Mouse (Mus musculus): ENCODE results near the gene Mrrf. TPM values are rescaled to one million over a fixed set of nuclear protein-coding genes. Genes with fewer than 3 reads are reported as not detected.

Gene Mrrf
- total and polyA plus RNA-seq, 2 experiments from 2014 or later = 29.7 to 38.5 TPM

DNA sequence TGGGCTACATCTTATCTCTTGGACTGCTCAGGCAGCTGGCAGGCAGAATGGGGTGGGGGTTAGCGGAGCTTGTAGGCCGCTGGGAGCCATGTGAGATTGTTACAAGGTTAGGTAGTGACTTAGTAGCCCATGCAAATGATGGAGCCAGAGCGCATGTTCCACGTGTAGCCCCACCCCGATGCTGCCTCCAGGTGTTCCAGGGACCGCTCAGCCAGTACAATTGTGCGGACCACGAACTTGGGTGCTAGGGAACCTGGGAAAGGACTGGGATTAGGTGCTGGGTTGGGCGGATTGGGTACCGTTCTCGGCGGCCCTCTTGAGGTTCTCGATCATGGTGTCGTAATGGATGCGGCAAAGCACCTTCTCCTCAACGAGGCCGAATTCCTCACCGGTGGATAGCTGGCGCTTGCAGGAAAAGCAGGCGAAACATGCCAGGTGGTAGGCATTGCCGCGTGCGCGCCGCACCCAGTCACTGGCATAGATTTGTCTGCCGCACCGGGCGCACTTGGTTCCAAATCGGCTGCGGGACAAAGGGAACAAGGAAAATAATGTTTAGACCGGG lies 42.2 kb upstream of the Mrrf start:
- H3K27ac ChIP-seq (ENCODE audit: low read depth) = no peak overlapping the region
- DNase-seq (ENCODE audit: low spot score) (no peak), ATAC-seq (ENCODE audit: insufficient read depth, low read depth) (no peak)
- H3K27me3 ChIP-seq (ENCODE audit: control insufficient read depth, insufficient read depth, low read length) = peaks cover 100% of the 10 kb centered on the region
- no peak overlapping the region for H3K9ac ChIP-seq (replicated peaks; ENCODE audit: low read depth, low read length)
- H3K4me1 ChIP-seq (ENCODE audit: control insufficient read depth, insufficient read depth) = peaks cover 11% of the 10 kb centered on the region; the same call in 1 of the 2 replicates
- no peak overlapping the region for H3K4me2 ChIP-seq (ENCODE audit: low read depth, low read length)
- no peak for TF ChIP-seq EP300 (IDR thresholded peaks at IDR 0.05; ENCODE audit: low read depth)
- no peak for TF ChIP-seq CTCF (IDR thresholded peaks at IDR 0.05; ENCODE audit: low read depth)
- no peaks in the 10 kb centered on the region for H3K36me3 ChIP-seq (replicated peaks; ENCODE audit: control insufficient read depth, insufficient read depth, low read length)
- 16% methylated on average over 31 of the region's 31 CpGs for WGBS
- no peak overlapping the region for H3K4me3 ChIP-seq (ENCODE audit: low read depth, low read length)
- no peaks in the 10 kb centered on the region for H3K9me3 ChIP-seq (replicated peaks; ENCODE audit: control insufficient read depth, low read length)

DNA sequence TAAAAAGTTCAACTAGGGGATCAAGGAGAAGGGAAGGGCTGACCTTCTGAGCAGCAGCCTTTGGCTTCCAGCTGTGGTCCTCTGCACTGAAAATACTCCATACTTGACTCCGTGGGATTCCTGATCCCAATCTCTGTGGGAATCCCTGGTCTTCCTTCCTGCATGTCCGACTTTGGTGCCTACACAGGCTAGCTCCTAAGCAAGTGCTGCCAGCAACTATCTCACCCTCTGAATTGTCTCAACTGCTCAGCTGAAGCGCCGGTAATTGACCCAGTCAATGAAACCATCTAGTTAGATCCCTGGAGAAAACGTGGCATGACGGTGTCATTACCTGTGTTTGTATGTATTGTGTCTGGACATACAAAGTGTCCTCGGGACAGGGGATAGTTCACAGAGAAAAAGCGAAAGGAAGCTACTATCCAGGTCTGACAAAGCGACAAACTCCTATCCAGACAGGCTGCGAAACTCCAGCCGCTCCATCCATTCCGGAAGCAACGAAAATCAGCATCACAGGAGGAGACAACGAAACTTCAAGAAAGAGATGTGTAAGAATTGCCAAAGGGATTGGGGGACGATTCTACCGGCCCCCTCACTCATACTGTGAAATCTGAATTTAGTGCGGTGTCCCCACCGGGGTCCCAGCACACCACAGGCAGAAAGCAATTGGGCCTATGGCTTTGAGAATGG lies 38.9 kb upstream of the Mrrf start:
- DNase-seq (ENCODE audit: low spot score) (no peak), ATAC-seq (ENCODE audit: insufficient read depth, low read depth) (no peak)
- TF ChIP-seq EP300 (IDR thresholded peaks at IDR 0.05; ENCODE audit: low read depth) = no peak
- no peak for TF ChIP-seq CTCF (IDR thresholded peaks at IDR 0.05; ENCODE audit: low read depth)
- Histone ChIP-seq H3K9ac (replicated peaks; ENCODE audit: low read depth, low read length) (no peak overlapping the region), H3K4me1 (ENCODE audit: control insufficient read depth, insufficient read depth) (peaks cover 6% of the 10 kb centered on the region; the same call in 1 of the 2 replicates), H3K4me3 (ENCODE audit: low read depth, low read length) (no peak overlapping the region), H3K9me3 (replicated peaks; ENCODE audit: control insufficient read depth, low read length) (no peaks in the 10 kb centered on the region), H3K4me2 (ENCODE audit: low read depth, low read length) (no peak overlapping the region), H3K36me3 (replicated peaks; ENCODE audit: control insufficient read depth, insufficient read depth, low read length) (no peaks in the 10 kb centered on the region), H3K27me3 (ENCODE audit: control insufficient read depth, insufficient read depth, low read length) (peaks cover 100% of the 10 kb centered on the region), H3K27ac (ENCODE audit: low read depth) (no peak overlapping the region)
- 14% methylated on average over 18 of the region's 18 CpGs for WGBS

DNA sequence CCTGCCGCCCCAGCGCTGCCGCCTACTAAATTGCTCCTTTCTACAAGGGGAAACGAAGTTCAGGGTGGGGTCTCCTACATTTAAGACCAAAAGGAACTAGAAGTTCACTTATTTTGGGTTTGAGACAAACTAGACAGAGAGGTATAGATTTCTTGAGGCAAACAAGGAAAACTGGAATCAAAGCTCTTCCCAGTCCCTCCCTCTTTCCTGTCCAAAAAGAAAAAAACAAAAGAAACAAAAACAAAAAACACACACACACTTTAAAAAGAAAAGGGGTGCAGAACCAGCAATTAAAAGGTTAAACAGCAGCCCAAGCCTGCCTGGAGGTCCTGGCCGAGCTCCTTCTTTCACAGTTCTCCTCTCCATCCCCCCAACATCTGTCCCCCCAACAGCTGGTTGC lies 38.2 kb upstream of the Mrrf start:
- Histone ChIP-seq H3K4me3 (ENCODE audit: low read depth, low read length) (no peak overlapping the region), H3K9me3 (replicated peaks; ENCODE audit: control insufficient read depth, low read length) (no peaks in the 10 kb centered on the region), H3K36me3 (replicated peaks; ENCODE audit: control insufficient read depth, insufficient read depth, low read length) (no peaks in the 10 kb centered on the region), H3K27ac (ENCODE audit: low read depth) (no peak overlapping the region), H3K4me1 (ENCODE audit: control insufficient read depth, insufficient read depth) (peaks cover 13% of the 10 kb centered on the region), H3K27me3 (ENCODE audit: control insufficient read depth, insufficient read depth, low read length) (peaks cover 100% of the 10 kb centered on the region), H3K9ac (replicated peaks; ENCODE audit: low read depth, low read length) (no peak overlapping the region), H3K4me2 (ENCODE audit: low read depth, low read length) (no peak overlapping the region)
- DNase-seq (ENCODE audit: low spot score) (no peak), ATAC-seq (ENCODE audit: insufficient read depth, low read depth) (no peak)
- 9% methylated on average over 5 of the region's 5 CpGs for WGBS
- TF ChIP-seq EP300 (IDR thresholded peaks at IDR 0.05; ENCODE audit: low read depth) (no peak), CTCF (IDR thresholded peaks at IDR 0.05; ENCODE audit: low read depth) (no peak)

DNA sequence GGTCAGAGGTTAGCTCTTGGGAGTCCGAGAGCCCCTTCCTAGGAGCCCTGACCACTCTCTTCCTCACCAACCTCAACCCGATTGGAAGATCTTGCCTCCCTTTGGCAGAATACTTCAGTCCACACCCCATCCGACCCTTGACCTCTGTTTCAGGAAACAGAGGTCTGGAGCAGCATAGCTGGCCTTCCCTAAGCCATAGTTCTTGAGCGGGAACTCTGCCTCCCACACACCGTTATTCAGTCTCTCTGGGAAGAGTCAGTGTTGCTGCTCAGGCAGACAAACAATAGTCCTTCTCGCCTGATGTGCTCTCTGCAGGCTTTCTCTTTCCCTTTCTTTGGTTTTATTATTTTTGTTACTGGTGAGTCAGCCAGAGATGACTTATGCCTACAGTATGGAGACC lies 36.5 kb upstream of the Mrrf start:
- Histone ChIP-seq H3K27ac (ENCODE audit: low read depth) (no peak overlapping the region), H3K27me3 (ENCODE audit: control insufficient read depth, insufficient read depth, low read length) (peaks cover 97% of the 10 kb centered on the region), H3K9ac (replicated peaks; ENCODE audit: low read depth, low read length) (no peak overlapping the region), H3K9me3 (replicated peaks; ENCODE audit: control insufficient read depth, low read length) (no peaks in the 10 kb centered on the region), H3K4me2 (ENCODE audit: low read depth, low read length) (no peak overlapping the region), H3K4me3 (ENCODE audit: low read depth, low read length) (no peak overlapping the region), H3K36me3 (replicated peaks; ENCODE audit: control insufficient read depth, insufficient read depth, low read length) (no peaks in the 10 kb centered on the region), H3K4me1 (ENCODE audit: control insufficient read depth, insufficient read depth) (peaks cover 19% of the 10 kb centered on the region)
- TF ChIP-seq CTCF (IDR thresholded peaks at IDR 0.05; ENCODE audit: low read depth) (no peak), EP300 (IDR thresholded peaks at IDR 0.05; ENCODE audit: low read depth) (no peak)
- DNase-seq (ENCODE audit: low spot score) (no peak), ATAC-seq (ENCODE audit: insufficient read depth, low read depth) (0 out of 2 replicates have a peak, but pooled peaks have one; percentile 31)
- 17% methylated on average over 6 of the region's 6 CpGs for WGBS

DNA sequence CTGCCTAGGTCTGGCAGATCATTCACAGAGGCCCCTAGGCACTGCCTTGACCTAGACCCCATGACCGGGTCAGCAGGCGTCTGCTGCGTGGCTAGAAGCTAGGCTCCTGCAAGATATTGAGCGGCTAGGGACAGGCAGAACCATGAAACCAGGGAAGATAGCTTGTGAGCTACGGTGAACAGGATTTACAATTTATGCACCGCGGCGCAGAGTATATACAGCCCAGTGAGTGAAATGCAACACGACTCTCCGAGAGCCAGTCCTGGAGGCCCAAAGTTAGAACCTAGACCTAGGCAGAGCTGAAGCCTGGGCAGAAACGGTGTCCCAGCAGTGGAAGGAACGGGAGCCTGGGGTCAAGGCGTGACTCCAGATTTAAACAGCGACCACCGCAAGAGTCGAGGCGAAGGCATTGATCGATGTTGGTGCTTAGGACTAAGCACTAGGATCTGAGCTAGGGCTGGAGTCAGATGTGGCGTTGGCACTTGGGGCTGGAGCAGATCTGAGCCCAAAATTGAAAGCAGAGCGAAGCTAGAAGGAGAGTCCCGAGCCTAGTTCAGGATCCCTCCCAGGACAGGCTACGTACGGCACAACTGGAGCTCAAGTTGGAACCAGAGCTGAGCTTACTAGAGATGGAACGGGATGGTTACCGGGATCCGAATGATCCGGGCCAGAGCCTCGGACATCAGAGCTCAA lies 34.2 kb upstream of the Mrrf start:
- no peak for ATAC-seq (ENCODE audit: insufficient read depth, low read depth)

More for the DNA sequence above, 34.2 kb upstream of the Mrrf start:
- 13% methylated on average over 28 of the region's 28 CpGs for WGBS
- H3K9me3 ChIP-seq (replicated peaks; ENCODE audit: control insufficient read depth, low read length) = no peaks in the 10 kb centered on the region
- no peak overlapping the region for H3K27ac ChIP-seq (ENCODE audit: low read depth)
- H3K27me3 ChIP-seq (ENCODE audit: control insufficient read depth, insufficient read depth, low read length) = peaks cover 97% of the 10 kb centered on the region
- H3K4me2 ChIP-seq (ENCODE audit: low read depth, low read length) = peak overlapping the region; percentile 81
- no peak for DNase-seq (ENCODE audit: low spot score)
- H3K4me1 ChIP-seq (ENCODE audit: control insufficient read depth, insufficient read depth) = peaks cover 26% of the 10 kb centered on the region
- H3K4me3 ChIP-seq (ENCODE audit: low read depth, low read length) = peak overlapping the region; percentile 51
- H3K9ac ChIP-seq (replicated peaks; ENCODE audit: low read depth, low read length) = no peak overlapping the region
- no peaks in the 10 kb centered on the region for H3K36me3 ChIP-seq (replicated peaks; ENCODE audit: control insufficient read depth, insufficient read depth, low read length)
- TF ChIP-seq EP300 (IDR thresholded peaks at IDR 0.05; ENCODE audit: low read depth) (no peak), CTCF (IDR thresholded peaks at IDR 0.05; ENCODE audit: low read depth) (no peak)
